Mouse (Mus musculus) adrenal gland, postnatal 4 days (tissue): Measurements from ENCODE around the gene Topbp1. TPM values are rescaled to one million over a fixed set of nuclear protein-coding genes. Genes with fewer than 3 reads are reported as not detected.

ENCODE experiments used
- DNase-seq, 2 experiments: peaks; one replicate each; pipeline ENCODE4 v3.0.0; 2021 to 2022; ENCODE audit warnings: low spot score in 2 of 2, mixed read lengths in 2 of 2
- total RNA-seq, 2 experiments: library from RNA; stranded (reverse); gene quantifications; 2 replicates each; pipeline ENCODE4 v1.2.3; 2021

The Topbp1 gene
- total RNA-seq, 2 experiments from 2014 or later: 70.8 to 75.5 TPM

DNA sequence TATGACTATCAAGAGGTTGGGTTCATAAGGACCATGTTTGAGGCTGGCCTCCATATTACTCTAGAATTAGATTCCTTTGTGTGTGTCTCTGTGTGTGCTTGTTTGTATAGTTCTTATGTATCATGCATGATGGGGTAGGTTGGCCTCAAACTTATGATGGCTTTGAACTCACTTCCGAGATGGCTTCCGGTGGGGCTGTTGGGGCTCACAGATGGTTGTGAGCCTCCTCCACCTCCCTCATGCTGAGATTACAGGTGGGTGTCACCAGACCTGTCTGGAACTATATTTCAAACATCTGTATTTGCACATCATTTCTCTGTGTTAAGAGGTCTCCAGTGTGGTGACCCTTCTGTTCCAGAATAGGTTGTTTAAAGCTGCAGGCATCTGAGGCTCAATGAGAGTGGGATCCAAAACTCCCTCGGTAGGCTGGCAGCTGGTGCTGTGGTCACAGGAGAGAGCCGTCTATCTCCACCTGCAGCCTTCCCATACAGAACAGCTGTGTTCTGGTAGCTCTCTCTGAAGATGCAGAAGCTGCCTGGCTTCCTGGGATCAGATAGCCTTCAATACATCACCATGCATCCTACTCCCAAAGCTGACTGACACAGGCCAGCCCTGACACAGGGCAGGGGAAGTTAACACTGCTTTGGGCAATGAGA lies 79.3 kb downstream of the Topbp1 start:
- DNase-seq: no peak

DNA sequence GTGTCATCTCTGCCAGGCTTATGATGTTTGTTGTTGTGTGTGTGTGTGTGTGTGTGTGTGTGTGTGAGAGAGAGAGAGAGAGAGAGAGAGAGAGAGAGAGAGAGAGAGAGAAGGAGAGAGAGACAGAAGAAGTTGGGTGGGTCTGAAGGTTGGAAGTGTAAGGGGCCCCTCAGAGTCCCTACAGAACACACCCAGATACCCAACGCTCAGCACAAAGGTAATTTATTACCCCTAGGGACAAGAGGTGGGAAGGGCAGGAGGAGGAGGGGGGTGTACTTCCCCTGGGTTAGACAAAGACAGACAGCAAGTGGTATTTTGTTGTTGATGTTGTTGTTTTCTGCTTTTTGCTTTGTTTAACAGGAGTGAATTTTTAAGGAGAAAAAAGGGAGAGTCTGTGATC lies 80.6 kb downstream of the Topbp1 start:
- no peak for DNase-seq

DNA sequence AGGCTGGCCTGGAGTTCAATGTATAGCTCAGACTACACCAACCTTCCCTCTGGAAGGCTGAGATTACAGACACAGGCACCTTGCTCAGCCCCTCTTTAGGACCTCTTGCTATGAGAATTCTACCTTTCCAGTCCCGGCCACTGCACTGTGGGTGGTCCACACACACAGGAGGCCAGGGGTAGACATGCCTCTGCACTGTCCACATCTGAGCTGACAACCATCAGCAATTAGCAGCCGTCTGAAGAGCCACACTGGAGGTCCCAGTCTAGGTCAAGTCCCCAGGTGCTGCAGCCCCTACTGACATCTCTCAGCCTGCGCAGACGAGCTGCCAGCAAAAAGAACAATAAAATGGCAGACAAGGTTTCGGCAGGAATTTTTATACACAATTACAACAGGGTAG lies 81.6 kb downstream of the Topbp1 start:
- DNase-seq: no peak

- DNase-seq: no peak
Measured at GRCm38 (mm10) chr9:103387011-103387653, 82.1 kb downstream of the Topbp1 start.

GRCm38 (mm10) chr9:103389261-103389660 lies 84.2 kb downstream of the Topbp1 start:
- DNase-seq: no peak

DNA sequence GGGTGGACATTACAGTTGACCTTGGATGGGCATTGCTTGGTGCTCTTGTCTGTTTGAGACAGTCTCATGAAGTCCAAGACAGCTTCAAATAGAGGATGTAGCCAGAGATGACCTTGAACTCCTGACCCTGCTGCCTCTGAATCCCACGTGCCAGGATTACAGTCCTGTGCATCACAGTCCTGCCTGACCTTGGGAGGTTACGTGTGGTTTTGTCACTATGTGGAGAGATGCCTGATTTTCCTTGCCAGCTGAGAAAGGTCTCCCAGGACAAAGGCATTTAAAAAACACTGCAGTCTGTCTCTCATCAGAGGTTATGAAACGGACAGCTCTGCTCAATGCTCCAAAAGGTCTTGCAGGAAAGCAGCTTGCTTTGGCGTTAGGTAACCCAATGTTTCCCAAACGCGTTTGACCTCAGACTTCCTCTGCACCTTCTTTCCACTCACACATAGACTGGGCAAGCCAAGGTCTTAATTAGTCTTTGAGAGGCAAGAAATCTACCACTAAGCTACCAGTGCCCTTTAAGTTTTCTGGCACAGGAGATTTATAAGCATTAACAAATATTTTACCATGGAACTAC lies 86.9 kb downstream of the Topbp1 start:
- no peak for DNase-seq

- no peak for DNase-seq
Measured at GRCm38 (mm10) chr9:103393256-103393655, 88.2 kb downstream of the Topbp1 start.

- no peak for DNase-seq
Measured at GRCm38 (mm10) chr9:103398509-103399157, 93.6 kb downstream of the Topbp1 start.

Other genes starting within 250 kb of the Topbp1 start
- gene Rab6b, start 193.4 kb upstream of the Topbp1 start, total RNA-seq: 10 to 100 TPM in 1 of 2 experiments, 1 to 10 TPM in 1; 8.6 to 19.0 TPM
- 10 to 100 TPM; 27.2 to 27.6 TPM for gene Srprb, start 103.1 kb upstream of the Topbp1 start, total RNA-seq
- 10 to 100 TPM; 12.4 to 14.8 TPM for gene Gm20425, start 74.9 kb upstream of the Topbp1 start, total RNA-seq
- 1,000 to 10,000 TPM in 1 of 2 experiments, 100 to 1,000 TPM in 1; 136 to 2,496 TPM for gene Trf, start 74.8 kb upstream of the Topbp1 start, total RNA-seq
- gene 1300017J02Rik, start 133 bp upstream of the Topbp1 start, total RNA-seq: 10 to 100 TPM in 1 of 2 experiments, 1 to 10 TPM in 1; 3.6 to 18.5 TPM
- gene Cdv3, start 60.6 kb downstream of the Topbp1 start, total RNA-seq: 100 to 1,000 TPM; 163 to 175 TPM
- not detected for gene Bfsp2, start 175.2 kb downstream of the Topbp1 start, total RNA-seq